Mouse (Mus musculus) cortical plate, adult 2 months (tissue): ENCODE results near the gene Klhl6.

Source experiments
- CTCF ChIP-seq: fragments of 200-500 bp; IDR thresholded peaks from 2 replicates; pipeline ENCODE4 v1.5.1; 2011; ENCODE audit warnings: mild to moderate bottlenecking, control low read depth, low read length; ENCODE audit not compliant: insufficient read depth; ENCODE audit errors: extremely low read depth
- POLR2A ChIP-seq: fragments of 200-500 bp; IDR thresholded peaks from 2 replicates; pipeline ENCODE4 v1.6.1; 2011; ENCODE audit warnings: mild to moderate bottlenecking, low read length, control low read depth; ENCODE audit not compliant: insufficient read depth; ENCODE audit errors: extremely low read depth

DNA sequence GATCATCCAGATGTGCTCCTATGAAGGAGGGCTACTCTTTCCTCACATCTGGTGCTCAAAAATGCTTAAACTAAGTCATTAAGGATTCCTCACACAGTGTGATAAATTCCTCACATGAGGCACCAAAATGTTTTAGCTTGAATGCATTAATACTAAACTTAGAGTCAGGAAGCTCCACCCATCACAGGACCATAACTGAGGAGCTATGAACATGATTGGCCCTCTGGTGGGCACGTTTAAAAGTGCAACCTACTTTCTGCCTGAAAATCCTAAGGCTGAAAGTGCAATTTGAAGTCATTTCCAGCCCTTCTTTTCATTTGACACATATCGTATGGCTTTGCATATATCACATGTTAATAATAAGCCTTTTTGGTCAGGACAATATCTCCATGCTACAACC, 75.7 kb downstream of the Klhl6 start:
- peak; percentile 36; the same call in 1 of the 2 replicates for TF ChIP-seq CTCF
- no peak for TF ChIP-seq POLR2A
